Mouse (Mus musculus) liver, adult 2 months (tissue): ENCODE measurements at regions not wholly inside any gene's neighbourhood (a gene's known extent, or its start where the extent isn't known, plus 50 kb on each side); places are given as distances from the start of the nearest gene placed in this dataset.

Experiments
- CTCF ChIP-seq: fragments of 200-500 bp; IDR thresholded peaks from 2 replicates; pipeline ENCODE4 v1.5.1; 2011; ENCODE audit warnings: low read depth, low read length, control low read depth
- POLR2A ChIP-seq: fragments of 200-500 bp; IDR thresholded peaks from 2 replicates; pipeline ENCODE4 v1.6.1; 2011; ENCODE audit warnings: low read length, control low read depth; ENCODE audit not compliant: insufficient read depth; ENCODE audit errors: extremely low read depth

DNA sequence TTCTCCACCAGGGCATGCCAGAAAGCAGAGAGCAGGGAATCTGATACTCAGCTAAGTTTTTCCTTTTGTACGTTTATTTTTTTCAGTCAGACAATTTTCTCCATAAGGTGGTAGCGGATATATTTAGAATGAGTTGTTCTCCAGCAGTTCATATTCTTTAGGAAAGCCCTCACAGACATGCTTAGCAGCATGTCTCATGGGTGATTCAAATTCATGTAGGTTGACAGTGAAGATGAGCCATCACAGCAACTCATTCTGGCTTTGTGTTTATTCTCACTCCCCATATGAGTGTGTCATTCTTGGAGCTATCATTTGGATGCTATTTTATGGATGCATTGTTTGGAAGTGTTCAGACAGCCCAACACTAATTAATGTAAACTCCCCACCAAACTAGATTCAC is 424.2 kb upstream of the Fat3 start:
- TF ChIP-seq CTCF (no peak), POLR2A (no peak)
